Mouse (Mus musculus) gastrocnemius, adult 8-10 months (tissue): ENCODE data around the gene Olfr592. TPM values are rescaled to one million over a fixed set of nuclear protein-coding genes. Genes with fewer than 3 reads are reported as not detected.
"Not testable (repeated sequence)": the region's sequence is repeated elsewhere in the genome, so short reads cannot be mapped to it uniquely, and the experiment has no call there.

Source experiments
- DNase-seq, 2 experiments: peaks; one replicate each; pipeline ENCODE4 v3.0.0; 2022; ENCODE audit warnings: low spot score in 2 of 2
- total RNA-seq, 4 experiments: library from RNA; stranded (reverse); gene quantifications; 2 replicates each; pipeline ENCODE4 v1.2.4; 2022

The Olfr592 gene
- not detected for total RNA-seq

- DNase-seq, result not testable (repeated sequence)
Observed at GRCm38 (mm10) chr7:103184503-103184902, at the start of gene Olfr592. Gene Olfr592, plus strand, starts transcription at chr7:103184803.

GRCm38 (mm10) chr7:103140579-103140978, 44.0 kb upstream of the Olfr592 start, which contains the start of gene Olfr588-ps1:
Gene Olfr588-ps1, plus strand, starts transcription at chr7:103140879.
- no peak for DNase-seq

DNA sequence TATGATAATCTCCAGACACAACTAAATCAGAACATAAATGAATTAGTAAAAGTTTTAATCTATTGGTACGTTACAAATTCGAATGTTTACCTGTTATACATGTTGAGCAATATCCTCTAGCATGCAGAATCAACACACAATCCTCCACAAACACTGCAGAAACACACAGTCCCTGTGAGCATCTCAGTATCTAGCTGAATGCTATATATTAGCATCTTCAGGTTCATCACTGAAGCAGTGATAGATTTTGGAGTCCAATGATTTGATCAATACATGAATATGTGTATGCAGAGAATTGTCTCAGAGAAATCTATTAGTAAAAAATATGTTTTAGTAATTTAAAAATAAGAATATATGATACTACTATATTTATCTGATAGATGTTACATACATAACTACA, 28.3 kb upstream of the Olfr592 start, which contains the start of gene Olfr589:
Gene Olfr589 (minus strand): TSS at position 101 of the 400 bp plus-strand sequence.
- no peak for DNase-seq

DNA sequence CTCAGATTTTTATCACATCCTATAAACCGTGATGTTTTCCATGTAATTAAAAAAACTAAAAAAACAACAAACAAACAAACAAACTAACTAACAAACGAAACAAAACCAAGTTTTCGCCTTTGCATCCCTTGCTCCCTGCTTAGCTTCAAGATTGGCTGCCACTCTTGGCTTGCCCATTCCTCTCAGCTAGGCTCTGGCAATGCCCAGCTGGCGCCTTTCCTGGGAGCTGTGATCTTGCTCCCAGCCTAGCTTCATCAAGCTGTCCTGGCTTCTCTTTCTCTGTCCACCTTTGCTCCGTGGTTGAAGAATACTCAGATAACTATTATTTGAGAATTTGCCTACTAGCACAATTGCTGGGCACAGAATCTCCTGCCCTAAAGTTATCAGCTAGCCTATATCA, 14.9 kb upstream of the Olfr592 start:
- DNase-seq, result no peak

DNA sequence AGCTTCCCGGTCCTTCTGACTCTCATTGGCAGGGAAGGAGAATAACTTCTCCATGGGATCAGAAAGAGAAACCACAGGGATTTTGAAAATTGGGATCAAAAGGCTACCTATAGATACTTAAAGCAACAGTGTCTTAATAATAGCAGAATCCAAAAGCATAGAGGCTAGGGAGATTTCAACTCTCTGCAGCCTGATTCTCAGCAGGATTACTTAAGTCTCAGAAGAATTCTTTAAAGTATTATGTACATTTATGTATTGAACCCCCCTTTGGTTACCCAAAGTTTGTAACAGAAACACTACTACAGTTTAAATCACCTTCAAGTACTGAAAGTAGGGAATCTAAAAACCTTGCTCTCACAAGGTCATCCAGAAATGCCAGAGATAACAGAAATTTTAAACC, 6.4 kb upstream of the Olfr592 start, which contains the start of gene Olfr591:
Gene Olfr591 (minus strand): TSS at position 101 of the 400 bp plus-strand sequence.
- DNase-seq, result no peak

GRCm38 (mm10) chr7:103211562-103211961, 27.0 kb downstream of the Olfr592 start, which contains the start of gene Olfr593:
Gene Olfr593, plus strand, starts transcription at chr7:103211862.
- no peak for DNase-seq

GRCm38 (mm10) chr7:103212050-103212449, 27.4 kb downstream of the Olfr592 start:
- DNase-seq, result not testable (repeated sequence)

GRCm38 (mm10) chr7:103216696-103217095, 32.1 kb downstream of the Olfr592 start, which contains the start of gene Olfr594:
Gene Olfr594, plus strand, starts transcription at chr7:103216996.
- DNase-seq, result no peak

Other genes starting within 250 kb of the Olfr592 start
- gene Olfr573-ps1, start 242.2 kb upstream of the Olfr592 start, total RNA-seq, result not detected
- not detected for gene Olfr574, start 236.3 kb upstream of the Olfr592 start, total RNA-seq
- gene Olfr575, start 226.0 kb upstream of the Olfr592 start, total RNA-seq, result not detected
- gene Olfr576, start 222.1 kb upstream of the Olfr592 start, total RNA-seq, result not detected
- gene Olfr577, start 208.9 kb upstream of the Olfr592 start, total RNA-seq, result not detected
- not detected for gene Olfr578, start 195.5 kb upstream of the Olfr592 start, total RNA-seq
- gene Olfr582, start 146.8 kb upstream of the Olfr592 start, total RNA-seq, result not detected
- gene Olfr583, start 133.5 kb upstream of the Olfr592 start, total RNA-seq, result not detected
- not detected for gene Olfr584, start 102.9 kb upstream of the Olfr592 start, total RNA-seq
- not detected for gene Olfr585, start 87.1 kb upstream of the Olfr592 start, total RNA-seq
- not detected for gene Olfr586, start 59.2 kb upstream of the Olfr592 start, total RNA-seq
- not detected for gene Olfr588-ps1, start 43.9 kb upstream of the Olfr592 start, total RNA-seq
- not detected for gene Olfr589, start 28.4 kb upstream of the Olfr592 start, total RNA-seq
- gene Olfr591, start 6.5 kb upstream of the Olfr592 start, total RNA-seq, result not detected
- not detected for gene Olfr593, start 27.1 kb downstream of the Olfr592 start, total RNA-seq
- not detected for gene Olfr594, start 32.2 kb downstream of the Olfr592 start, total RNA-seq
- not detected for gene Usp17ld, start 67.7 kb downstream of the Olfr592 start, total RNA-seq
- gene Olfr596, start 120.8 kb downstream of the Olfr592 start, total RNA-seq, result not detected
- not detected for gene Olfr597, start 131.5 kb downstream of the Olfr592 start, total RNA-seq
- gene Olfr598, start 138.8 kb downstream of the Olfr592 start, total RNA-seq, result not detected
- not detected for gene Olfr599, start 151.1 kb downstream of the Olfr592 start, total RNA-seq
- not detected for gene Olfr600, start 164.9 kb downstream of the Olfr592 start, total RNA-seq
- gene Olfr601, start 177.9 kb downstream of the Olfr592 start, total RNA-seq, result not detected
- not detected for gene Olfr603, start 201.4 kb downstream of the Olfr592 start, total RNA-seq
- not detected for gene Usp17lc, start 230.3 kb downstream of the Olfr592 start, total RNA-seq